Mouse (Mus musculus) forebrain, embryonic 11.5 days (tissue): Measurements from ENCODE around the gene Gm9112. TPM values are rescaled to one million over a fixed set of nuclear protein-coding genes. Genes with fewer than 3 reads are reported as not detected.
A peak's percentile ranks its signal among the peaks of the same experiment; 100 is the strongest.
"Not testable (repeated sequence)": the region's sequence is repeated elsewhere in the genome, so short reads cannot be mapped to it uniquely, and the experiment has no call there.

ENCODE experiments used
- ATAC-seq: fragments of 200-750 bp; cut with Nextera tagmentation; replicated peaks from 2 replicates; pipeline ENCODE4 v1.8.0; 2017; ENCODE audit warnings: moderate TSS enrichment; ENCODE audit not compliant: low FRiP score
- DNase-seq: peaks from one replicate; pipeline ENCODE4 v3.0.0-alpha.2; 2017; ENCODE audit warnings: low spot score
- H3K27ac ChIP-seq: fragments of 300-500 bp; sonication (generic); 2 replicates; pipeline ENCODE4 v1.5.1; 2014; ENCODE audit warnings: low read depth, low read length
- H3K27me3 ChIP-seq: fragments of 300-500 bp; sonication (generic); 2 replicates; pipeline ENCODE4 v1.6.1; 2014; ENCODE audit warnings: mild to moderate bottlenecking, low read length, mixed read lengths; ENCODE audit not compliant: control insufficient read depth, insufficient read depth
- H3K36me3 ChIP-seq: fragments of 300-500 bp; sonication (generic); 2 replicates; pipeline ENCODE4 v1.6.1; 2014; ENCODE audit warnings: mild to moderate bottlenecking, low read length, moderate library complexity, mixed read lengths; ENCODE audit not compliant: control insufficient read depth, insufficient read depth
- H3K4me1 ChIP-seq: fragments of 300-500 bp; sonication (generic); replicated peaks from 2 replicates; pipeline ENCODE4 v1.6.1; 2014; ENCODE audit warnings: low read length, mixed read lengths; ENCODE audit not compliant: control insufficient read depth, insufficient read depth
- H3K4me2 ChIP-seq: fragments of 300-500 bp; sonication (generic); 2 replicates; pipeline ENCODE4 v1.6.1; 2014; ENCODE audit warnings: low read depth, mild to moderate bottlenecking, low read length, moderate library complexity, mixed read lengths; ENCODE audit not compliant: severe bottlenecking
- H3K4me3 ChIP-seq: fragments of 300-500 bp; sonication (generic); 2 replicates; pipeline ENCODE4 v1.5.1; 2014; ENCODE audit warnings: low read depth, low read length
- H3K9ac ChIP-seq: fragments of 300-500 bp; sonication (generic); 2 replicates; pipeline ENCODE4 v1.6.1; 2014; ENCODE audit warnings: low read length
- H3K9me3 ChIP-seq: fragments of 300-500 bp; sonication (generic); 2 replicates; pipeline ENCODE4 v1.6.1; 2016; ENCODE audit warnings: low read length, mixed read lengths; ENCODE audit not compliant: control insufficient read depth
- WGBS: fragments of 180-500 bp; shearing (Covaris S2); extraction: QIAGEN DNeasy Blood & Tissue Kit; methylation state at CpG from one replicate; pipeline ENCODE4 v1.1.7; 2014; 5-methylcytosine and 5-hydroxymethylcytosine counted together
- polyA plus RNA-seq: library from polyadenylated mRNA; unstranded; fragments of >200 nt; fragmentation: Nextera tagmentation; extraction: Ambion mirVana; gene quantifications from 2 replicates; pipeline ENCODE4 v1.2.1, GENCODE M21; 2014

Gm9112 gene
- not detected in 2 replicates for polyA plus RNA-seq

DNA sequence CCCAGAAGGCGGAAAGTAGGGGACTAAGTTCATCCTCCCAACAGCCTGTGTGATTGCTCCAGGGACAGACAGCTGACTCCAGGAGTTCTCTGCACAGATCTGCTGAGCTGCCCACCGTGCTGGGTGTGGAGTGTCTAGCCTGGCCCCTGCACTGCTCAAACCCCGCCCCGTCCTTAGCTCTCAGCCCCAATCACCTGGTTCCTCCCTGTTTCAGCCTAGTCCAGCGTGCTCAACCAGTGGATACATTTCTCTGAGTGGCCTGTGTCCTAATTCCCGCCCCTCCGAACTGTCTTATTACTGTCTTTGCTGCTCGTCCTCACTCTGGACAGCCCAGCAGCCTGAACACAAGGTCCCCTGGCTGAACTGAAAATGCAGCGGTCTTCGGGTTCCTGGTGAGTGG lies at the start of gene Gm9112, which contains the start of gene Dmrtc1b:
Gene Gm9112 (minus strand): TSS at position 101 of the 400 bp plus-strand sequence.
Gene Dmrtc1b (plus strand): TSS at position 331 of the 400 bp plus-strand sequence.
- not testable (repeated sequence) for H3K27ac ChIP-seq
- 77% methylated on average over 5 of the region's 10 CpGs for WGBS

DNA sequence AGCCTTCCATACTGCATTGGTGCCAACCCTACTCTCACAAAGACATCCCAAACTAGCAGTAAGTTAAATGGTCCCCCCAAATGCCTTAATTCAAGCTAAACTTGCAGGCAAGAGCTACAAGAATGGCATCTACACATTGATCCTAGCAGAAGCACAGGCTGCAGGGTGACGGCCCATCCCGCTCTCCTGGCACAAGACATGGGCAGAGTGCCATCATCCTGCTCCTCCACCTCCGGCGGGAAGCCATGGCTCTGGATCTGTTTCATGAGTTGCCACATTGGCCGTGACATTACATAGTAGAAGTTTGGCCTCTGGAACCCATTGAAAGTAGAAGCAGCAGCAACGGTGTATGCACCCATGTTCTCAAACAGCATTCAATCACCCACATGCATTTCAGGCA lies 16.8 kb upstream of the Gm9112 start:
- not testable (repeated sequence) for H3K27me3 ChIP-seq, H3K27ac ChIP-seq, H3K4me1 ChIP-seq, DNase-seq, ATAC-seq, H3K36me3 ChIP-seq, H3K9ac ChIP-seq, H3K4me2 ChIP-seq, H3K4me3 ChIP-seq, H3K9me3 ChIP-seq
- WGBS: 97% methylated on average over 6 of the region's 6 CpGs

More for the DNA sequence above, at the start of gene Gm9112, which contains the start of gene Dmrtc1b:
- not testable (repeated sequence) for H3K4me2 ChIP-seq, DNase-seq, ATAC-seq, H3K36me3 ChIP-seq, H3K27me3 ChIP-seq, H3K4me3 ChIP-seq, H3K4me1 ChIP-seq, H3K9ac ChIP-seq, H3K9me3 ChIP-seq

DNA sequence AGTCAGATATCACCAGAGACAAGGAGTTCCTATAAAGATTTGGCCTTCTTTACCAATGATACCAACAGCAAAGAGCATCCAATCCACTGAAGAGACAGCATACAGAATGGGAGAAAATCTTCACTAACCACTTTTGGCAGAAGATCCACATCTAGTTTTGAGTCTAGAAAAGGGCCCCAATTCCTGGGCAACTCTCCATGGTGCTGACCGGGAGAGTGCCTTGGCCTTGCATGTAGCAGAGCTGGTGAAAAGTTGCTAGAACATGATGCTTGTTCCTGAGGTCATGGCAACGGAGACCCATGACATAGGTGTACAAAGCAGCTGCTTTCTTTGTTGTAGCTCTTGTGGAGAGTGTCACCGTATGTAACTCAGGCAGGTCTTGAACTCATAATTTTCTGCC lies 6.8 kb downstream of the Gm9112 start:
- WGBS: 79% methylated on average over 3 of the region's 3 CpGs
- H3K9me3 ChIP-seq, H3K4me2 ChIP-seq, H3K27ac ChIP-seq, DNase-seq, H3K9ac ChIP-seq, ATAC-seq, H3K27me3 ChIP-seq, H3K4me1 ChIP-seq, H3K4me3 ChIP-seq, H3K36me3 ChIP-seq: not testable (repeated sequence)

DNA sequence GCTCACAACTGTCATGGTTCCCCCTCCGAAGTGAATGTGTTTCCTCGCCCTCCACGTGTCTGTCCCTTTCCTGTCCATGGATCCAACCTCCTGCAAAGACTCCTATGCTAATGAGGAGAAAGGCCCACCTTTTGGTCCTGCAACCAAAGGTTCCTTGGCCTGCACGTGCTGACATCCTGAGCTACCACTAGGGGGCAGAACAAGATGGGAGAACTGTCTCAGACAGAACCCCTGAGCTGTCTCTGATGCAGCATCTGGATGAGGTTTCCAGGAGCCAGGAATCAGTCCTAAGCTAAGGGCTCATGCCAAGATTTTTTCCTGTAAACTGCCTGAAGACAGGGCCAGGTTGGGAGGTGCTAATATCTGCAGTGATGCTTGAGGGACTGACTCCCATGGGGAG lies 18.2 kb downstream of the Gm9112 start:
- H3K36me3 ChIP-seq, H3K9me3 ChIP-seq, H3K27me3 ChIP-seq, H3K4me2 ChIP-seq, H3K4me3 ChIP-seq, H3K27ac ChIP-seq, H3K9ac ChIP-seq, ATAC-seq, H3K4me1 ChIP-seq: not testable (repeated sequence)
- WGBS: 21% methylated on average over 4 of the region's 4 CpGs
- DNase-seq: peak; percentile 52

DNA sequence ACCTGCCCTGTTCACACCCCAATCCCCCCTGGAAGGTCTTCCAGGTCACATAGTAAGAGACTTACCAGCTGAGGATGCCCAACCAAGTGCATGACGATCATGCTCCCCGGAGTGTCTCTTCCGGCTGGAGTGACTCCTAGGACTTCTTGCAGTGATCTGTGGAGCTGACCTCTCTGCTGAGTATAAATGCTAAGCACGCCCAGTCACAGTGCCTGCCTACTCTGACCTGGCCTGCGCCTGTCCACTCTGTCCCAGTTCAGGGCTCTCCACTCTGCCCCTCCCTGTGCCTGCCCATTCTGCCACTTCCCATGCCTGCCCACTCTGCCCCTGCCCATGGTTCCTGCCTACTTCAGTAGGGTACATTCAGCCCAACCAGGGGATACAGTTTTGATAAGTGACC lies 20.6 kb downstream of the Gm9112 start, which contains the start of gene Gm3880:
Gene Gm3880 (minus strand): TSS at position 101 of the 400 bp plus-strand sequence.
- not testable (repeated sequence) for DNase-seq, H3K4me2 ChIP-seq, H3K4me1 ChIP-seq, H3K9ac ChIP-seq, H3K36me3 ChIP-seq, H3K27ac ChIP-seq, H3K4me3 ChIP-seq, H3K27me3 ChIP-seq, ATAC-seq, H3K9me3 ChIP-seq
- 84% methylated on average over 5 of the region's 5 CpGs for WGBS

DNA sequence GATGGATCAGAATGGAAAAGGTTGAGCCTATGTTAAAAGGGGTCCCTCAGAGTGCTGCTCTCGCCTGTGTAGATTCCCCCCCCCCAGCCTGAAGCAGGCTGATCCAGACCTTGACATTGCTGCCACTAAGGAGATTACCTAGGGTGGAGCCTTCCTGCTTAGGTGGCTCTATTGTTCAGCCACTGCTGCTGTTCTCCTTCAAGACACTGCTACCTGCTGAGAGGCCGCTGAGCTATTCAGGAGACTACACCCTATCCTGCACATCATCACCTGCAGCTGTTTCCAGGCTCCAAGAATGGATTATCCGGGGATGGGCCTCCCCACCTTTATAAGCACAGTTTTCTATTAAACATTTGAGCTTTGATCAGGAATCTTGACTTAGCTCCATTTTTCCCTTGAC lies 22.7 kb downstream of the Gm9112 start:
- not testable (repeated sequence) for H3K4me2 ChIP-seq, H3K27me3 ChIP-seq, H3K9ac ChIP-seq, ATAC-seq, H3K36me3 ChIP-seq, H3K9me3 ChIP-seq, H3K4me1 ChIP-seq, H3K27ac ChIP-seq, DNase-seq, H3K4me3 ChIP-seq
- WGBS: 45% methylated on average over 3 of the region's 3 CpGs

DNA sequence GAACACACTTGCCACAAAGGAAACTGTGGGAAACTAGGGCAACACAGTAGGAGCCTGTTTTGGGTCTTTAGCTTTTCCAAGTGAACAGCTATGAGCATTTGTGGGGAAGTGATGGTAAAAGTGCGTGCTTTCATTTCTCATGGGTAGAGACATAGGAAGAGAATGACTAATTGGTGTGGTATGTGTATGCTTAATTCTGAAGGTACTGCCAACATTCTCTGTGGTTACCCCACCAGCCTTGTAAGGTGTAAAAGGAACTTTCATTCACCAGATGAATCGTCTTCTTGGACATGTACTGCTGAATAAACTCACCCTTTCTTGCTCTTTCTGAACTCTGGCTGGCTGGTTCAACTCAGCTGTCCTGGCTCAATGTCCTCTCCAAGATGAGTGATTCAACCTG lies 40.8 kb downstream of the Gm9112 start:
- no peak overlapping the region for H3K9ac ChIP-seq
- DNase-seq (no peak), ATAC-seq (no peak)
- H3K27ac ChIP-seq: no peak overlapping the region
- H3K4me1 ChIP-seq: no peaks in the 10 kb centered on the region
- no peaks in the 10 kb centered on the region for H3K9me3 ChIP-seq
- no peak overlapping the region for H3K4me2 ChIP-seq
- H3K4me3 ChIP-seq: no peak overlapping the region
- H3K27me3 ChIP-seq: no peaks in the 10 kb centered on the region
- H3K36me3 ChIP-seq: no peaks in the 10 kb centered on the region
- WGBS: 93% methylated on average over 2 of the region's 2 CpGs

DNA sequence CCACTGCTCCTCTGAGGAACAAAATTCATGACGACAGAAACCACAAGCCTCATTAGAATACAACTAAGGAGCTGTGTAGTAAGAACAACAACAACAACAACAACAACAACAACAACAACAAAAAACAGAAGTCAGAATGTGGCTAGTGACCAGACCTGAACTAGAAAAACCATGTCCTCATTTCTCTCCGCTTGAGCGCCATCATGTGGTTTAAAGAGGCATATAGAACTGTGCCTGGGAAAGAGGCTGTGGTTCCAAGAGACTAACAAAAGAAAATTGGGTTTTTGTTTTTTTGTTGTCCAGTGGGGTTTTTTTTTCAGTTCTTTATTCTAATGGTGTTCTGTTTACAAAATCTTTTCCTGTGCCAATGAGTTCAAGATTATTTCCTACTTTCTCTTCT lies 46.7 kb downstream of the Gm9112 start:
- Histone ChIP-seq H3K4me3 (no peak overlapping the region), H3K4me1 (no peaks in the 10 kb centered on the region), H3K9me3 (no peaks in the 10 kb centered on the region), H3K9ac (no peak overlapping the region), H3K27ac (no peak overlapping the region), H3K27me3 (no peaks in the 10 kb centered on the region; the same call in 1 of the 2 replicates), H3K36me3 (no peaks in the 10 kb centered on the region), H3K4me2 (no peak overlapping the region)
- no peak for DNase-seq
- no peak for ATAC-seq
- whole genome bisulfite sequencing: 18% methylated on average over 3 of the region's 3 CpGs
